Mouse (Mus musculus): ENCODE results near the gene Rab44.

DNA sequence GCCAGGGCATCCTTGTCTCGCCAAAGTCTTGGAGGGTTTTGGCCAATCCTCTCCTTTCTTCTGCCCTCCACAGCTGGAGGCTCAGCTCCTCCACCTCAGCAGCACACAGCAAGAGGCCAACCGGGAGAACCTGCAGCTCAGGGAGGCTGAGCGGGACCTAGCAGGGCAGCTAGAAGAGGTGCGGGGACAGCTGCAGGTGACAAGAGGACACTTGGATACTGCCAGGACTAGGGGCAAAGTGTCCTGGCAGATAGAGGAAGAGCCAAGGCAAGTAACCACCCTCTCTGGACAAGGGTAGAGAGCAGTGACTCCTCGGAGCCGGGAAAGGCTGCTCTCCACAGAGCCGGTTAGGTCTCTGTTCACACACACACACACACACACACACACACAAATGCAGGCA lies 24.0 kb downstream of the Rab44 start:
- no peak for TF ChIP-seq CTCF (IDR thresholded peaks at IDR 0.05; ENCODE audit: control insufficient read depth, insufficient read depth, insufficient read length)
- TF ChIP-seq MYOG (IDR thresholded peaks at IDR 0.05; ENCODE audit: control insufficient read depth, extremely low read depth, insufficient read length): no peak
- no peak for TF ChIP-seq CEBPB (IDR thresholded peaks at IDR 0.05; ENCODE audit: low read depth)
- TF ChIP-seq MAX (IDR thresholded peaks at IDR 0.05): no peak
- TF ChIP-seq USF1 (IDR thresholded peaks at IDR 0.05; ENCODE audit: low read depth): no peak

All from C2C12 (cell line).